Mouse (Mus musculus) heart, postnatal 0 days (tissue): Measurements from ENCODE around the gene Dusp15. TPM values are rescaled to one million over a fixed set of nuclear protein-coding genes. Genes with fewer than 3 reads are reported as not detected.
A peak's percentile ranks its signal among the peaks of the same experiment; 100 is the strongest.

Source experiments
- ATAC-seq: fragments of 200-750 bp; cut with Nextera tagmentation; 2 replicates; pipeline ENCODE4 v1.8.0; 2017; ENCODE audit warnings: low read depth, moderate number of reproducible peaks, moderate library complexity; ENCODE audit not compliant: insufficient read depth
- DNase-seq: peaks from one replicate; pipeline ENCODE4 v3.0.0-alpha.2; 2016; ENCODE audit warnings: low spot score
- H3K27ac ChIP-seq: fragments of 300-500 bp; sonication (generic); 2 replicates; pipeline ENCODE4 v1.5.1; 2014; ENCODE audit warnings: low read depth, mild to moderate bottlenecking
- H3K27me3 ChIP-seq: fragments of 300-500 bp; sonication (generic); 2 replicates; pipeline ENCODE4 v1.6.1; 2014; ENCODE audit warnings: low read length, mixed read lengths; ENCODE audit not compliant: control insufficient read depth, insufficient read depth
- H3K36me3 ChIP-seq: fragments of 300-500 bp; sonication (generic); replicated peaks from 2 replicates; pipeline ENCODE4 v1.6.1; 2014; ENCODE audit warnings: low read length, mixed read lengths; ENCODE audit not compliant: control insufficient read depth, insufficient read depth
- H3K4me1 ChIP-seq: fragments of 300-500 bp; sonication (generic); 2 replicates; pipeline ENCODE4 v1.6.1; 2014; ENCODE audit warnings: antibody characterized with exemption; ENCODE audit not compliant: control insufficient read depth, insufficient read depth
- H3K4me2 ChIP-seq: fragments of 300-500 bp; sonication (generic); 2 replicates; pipeline ENCODE4 v1.6.1; 2014; ENCODE audit warnings: low read depth, mild to moderate bottlenecking, low read length, moderate library complexity
- H3K4me3 ChIP-seq: fragments of 300-500 bp; sonication (generic); 2 replicates; pipeline ENCODE4 v1.5.1; 2014; ENCODE audit warnings: low read depth, low read length
- H3K9ac ChIP-seq: fragments of 300-500 bp; sonication (generic); replicated peaks from 2 replicates; pipeline ENCODE4 v1.6.1; 2014; ENCODE audit warnings: low read depth, low read length, mixed read lengths
- H3K9me3 ChIP-seq: fragments of 300-500 bp; sonication (generic); replicated peaks from 2 replicates; pipeline ENCODE4 v1.6.1; 2016; ENCODE audit warnings: low read length; ENCODE audit not compliant: control insufficient read depth
- CTCF ChIP-seq: IDR thresholded peaks from 2 replicates; pipeline ENCODE4 v1.5.1; 2016; ENCODE audit warnings: antibody characterized with exemption, control low read depth, low read depth
- EP300 ChIP-seq: IDR thresholded peaks from 2 replicates; pipeline ENCODE4 v1.6.1; 2016; ENCODE audit warnings: antibody characterized with exemption, low read depth
- WGBS: fragments of 180-500 bp; shearing (Covaris S2); extraction: QIAGEN DNeasy Blood & Tissue Kit; methylation state at CpG from one replicate; pipeline ENCODE4 v1.1.7; 2014; 5-methylcytosine and 5-hydroxymethylcytosine counted together
- polyA plus RNA-seq: library from polyadenylated mRNA; unstranded; fragments of >200 nt; fragmentation: Nextera tagmentation; extraction: Ambion mirVana; gene quantifications from 2 replicates; pipeline ENCODE4 v1.2.1, GENCODE M21; 2015
- total RNA-seq: library from RNA; depleted of rRNA; stranded (reverse); fragments of >200 nt; gene quantifications from 2 replicates; pipeline ENCODE4 v1.2.3, GENCODE M21; 2014; ENCODE audit warnings: low replicate concordance

Dusp15 gene
- total and polyA plus RNA-seq, 2 experiments from 2014 or later: not detected

DNA sequence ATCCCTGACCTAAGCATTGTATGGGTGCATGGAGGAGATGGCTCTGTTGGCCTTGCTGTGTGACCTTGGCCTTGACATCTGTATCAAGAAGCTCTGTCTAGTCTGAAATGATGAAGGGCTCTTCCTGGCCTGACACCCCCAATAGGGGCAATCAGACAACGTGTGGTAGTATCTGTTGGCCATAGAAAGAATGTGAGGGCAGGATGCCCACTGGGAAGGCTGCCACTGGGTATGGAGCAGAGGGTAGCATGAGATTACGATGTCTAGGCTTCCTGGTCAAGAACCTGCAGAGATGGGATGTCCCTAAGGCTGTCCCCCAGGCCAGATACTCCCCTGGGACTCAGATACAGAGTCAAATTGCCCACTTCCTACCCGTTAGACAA lies 22.5 kb downstream of the Dusp15 start:
- Histone ChIP-seq H3K4me1 (peaks cover 12% of the 10 kb centered on the region), H3K4me3 (no peak overlapping the region), H3K9me3 (no peaks in the 10 kb centered on the region), H3K27ac (peak overlapping the region; percentile 81), H3K9ac (no peak overlapping the region), H3K27me3 (0 out of 2 replicates have a peak, but pooled peaks cover 7% of the 10 kb centered on the region), H3K36me3 (no peaks in the 10 kb centered on the region), H3K4me2 (no peak overlapping the region)
- DNase-seq (no peak), ATAC-seq (no peak)
- WGBS: 50% methylated on average over 3 of the region's 3 CpGs
- TF ChIP-seq CTCF (no peak), EP300 (no peak)

DNA sequence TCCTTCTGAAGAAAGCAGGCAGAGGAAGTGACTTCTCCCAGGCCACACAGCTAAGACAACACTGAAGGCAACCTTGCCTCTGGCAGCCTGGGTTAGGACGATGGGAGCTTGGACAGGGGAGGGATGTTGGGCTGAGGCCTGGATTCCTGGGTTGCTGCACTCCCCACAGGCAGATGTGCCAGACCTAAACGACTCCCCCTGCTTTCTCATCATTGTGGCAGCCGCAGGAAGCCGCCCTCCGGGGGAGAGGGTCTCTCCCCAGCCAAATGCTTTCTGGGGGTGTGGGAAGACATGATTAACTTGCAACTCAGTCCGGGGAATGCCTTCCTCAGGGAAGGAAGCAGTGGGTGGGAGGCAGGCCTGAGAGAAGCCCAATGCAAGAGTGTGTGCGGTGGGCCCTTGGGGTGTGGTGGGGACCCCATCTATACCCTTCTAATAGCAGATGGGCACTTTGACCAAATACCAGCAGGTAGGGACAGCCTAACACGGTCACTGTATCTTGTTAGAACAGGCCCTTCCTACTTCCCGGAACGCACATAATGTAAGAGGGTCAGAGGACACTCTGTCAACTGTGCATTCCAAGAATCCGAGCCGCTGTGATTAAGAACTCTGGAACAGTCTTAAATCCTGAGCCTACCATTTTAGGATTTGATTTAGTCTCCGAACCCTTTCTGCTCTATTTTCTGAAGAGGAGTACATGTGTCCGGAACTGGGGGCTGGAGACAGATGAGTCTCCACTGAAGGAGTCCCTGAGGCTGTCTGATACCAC lies 23.1 kb downstream of the Dusp15 start:
- Histone ChIP-seq H3K27me3 (0 out of 2 replicates have a peak, but pooled peaks cover 7% of the 10 kb centered on the region), H3K36me3 (no peaks in the 10 kb centered on the region), H3K9ac (no peak overlapping the region), H3K4me3 (no peak overlapping the region), H3K9me3 (no peaks in the 10 kb centered on the region), H3K4me1 (peaks cover 12% of the 10 kb centered on the region), H3K27ac (peak overlapping the region; percentile 81), H3K4me2 (no peak overlapping the region)
- 44% methylated on average over 14 of the region's 14 CpGs for WGBS
- TF ChIP-seq CTCF: no peak
- peak; percentile 68; the same call in 1 of the 2 replicates for TF ChIP-seq EP300
- peak; percentile 26 for DNase-seq
- ATAC-seq: peak; percentile 12

DNA sequence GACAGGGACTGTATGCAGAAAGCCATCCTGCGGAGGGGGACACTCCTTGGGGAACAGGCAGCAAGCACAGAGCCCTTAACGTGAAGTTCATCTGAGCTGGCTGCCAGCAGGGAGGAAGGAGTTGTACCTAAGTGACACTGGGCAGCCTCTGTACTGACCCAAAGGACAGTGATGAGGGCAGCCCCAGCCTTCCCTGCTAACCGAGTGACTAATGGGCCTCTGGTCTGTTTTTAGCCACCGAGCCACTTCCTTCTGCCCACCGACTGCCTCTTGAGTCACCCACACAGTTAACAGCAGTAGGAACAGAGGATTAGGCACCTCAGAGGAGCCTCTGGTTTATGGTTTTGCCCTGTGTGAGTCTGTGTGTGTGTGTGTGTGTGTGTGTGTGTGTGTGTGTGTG lies 24.1 kb downstream of the Dusp15 start:
- TF ChIP-seq EP300: no peak
- no peak for TF ChIP-seq CTCF
- Histone ChIP-seq H3K27me3 (0 out of 2 replicates have a peak, but pooled peaks cover 4% of the 10 kb centered on the region), H3K4me3 (no peak overlapping the region), H3K27ac (peak overlapping the region; percentile 81), H3K9me3 (no peaks in the 10 kb centered on the region), H3K4me1 (peaks cover 12% of the 10 kb centered on the region), H3K9ac (no peak overlapping the region), H3K36me3 (no peaks in the 10 kb centered on the region), H3K4me2 (no peak overlapping the region)
- DNase-seq (no peak), ATAC-seq (no peak)
- WGBS: 33% methylated on average over 5 of the region's 5 CpGs

DNA sequence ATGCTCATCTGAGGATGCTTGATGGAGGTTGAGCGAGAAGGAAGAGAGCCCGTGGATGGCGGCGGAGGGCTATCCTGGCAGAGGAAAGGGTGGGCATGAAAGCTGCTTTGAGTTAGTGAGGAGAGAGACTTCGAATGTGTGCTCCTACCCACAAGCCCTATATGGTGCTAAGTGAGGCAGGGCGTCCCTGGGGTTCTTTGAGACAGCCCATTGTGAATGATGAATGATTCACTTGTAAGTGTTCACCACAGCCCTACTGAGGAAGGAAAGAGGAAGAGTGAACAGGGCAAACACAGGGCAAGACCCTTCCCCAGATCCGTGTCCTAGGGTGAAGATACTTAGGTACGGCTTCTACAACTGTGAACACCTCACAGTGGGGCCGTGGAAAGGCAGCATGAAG lies 24.6 kb downstream of the Dusp15 start:
- TF ChIP-seq EP300 (no peak), CTCF (no peak)
- H3K4me2 ChIP-seq: no peak overlapping the region
- WGBS: 78% methylated on average over 9 of the region's 9 CpGs
- no peaks in the 10 kb centered on the region for H3K36me3 ChIP-seq
- H3K4me1 ChIP-seq: peaks cover 12% of the 10 kb centered on the region
- H3K9ac ChIP-seq: no peak overlapping the region
- H3K27me3 ChIP-seq: no peaks in the 10 kb centered on the region
- ATAC-seq (no peak), DNase-seq (no peak)
- H3K4me3 ChIP-seq: no peak overlapping the region
- H3K9me3 ChIP-seq: no peaks in the 10 kb centered on the region
- H3K27ac ChIP-seq: peak overlapping the region; percentile 81

DNA sequence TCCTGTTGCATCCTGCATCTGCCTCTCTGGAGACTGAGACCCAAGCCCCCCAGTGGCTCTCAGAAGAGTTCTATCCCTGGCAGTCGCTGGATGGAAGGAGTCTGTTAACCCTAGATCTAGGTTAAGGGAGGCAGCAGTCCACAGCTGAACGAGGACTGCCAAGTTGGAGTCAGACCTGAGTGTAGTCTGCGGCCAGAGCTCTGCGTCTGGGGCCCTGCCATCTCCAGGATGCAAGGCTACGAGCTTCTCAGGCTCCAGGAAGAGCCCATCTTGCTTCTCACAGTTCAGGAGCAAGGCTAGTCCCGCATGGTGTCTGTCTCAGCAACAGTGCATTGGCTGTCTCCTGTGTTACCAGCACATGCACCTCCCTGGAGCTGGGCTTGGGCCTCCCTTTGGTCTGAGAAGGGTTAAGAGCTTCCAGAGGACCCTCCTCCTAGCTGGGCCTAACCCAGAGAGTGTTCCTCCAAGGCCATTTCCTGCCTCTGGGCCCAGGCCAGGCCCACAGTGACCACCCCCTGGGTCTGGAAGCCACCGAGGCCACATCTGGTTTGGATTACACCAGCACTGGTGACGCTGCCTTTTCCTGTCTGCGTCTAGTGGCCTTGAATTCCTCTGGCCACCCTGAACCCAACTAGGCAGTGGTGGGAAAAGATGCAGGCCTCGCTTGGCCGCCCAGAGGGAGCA lies 26.2 kb downstream of the Dusp15 start:
- ATAC-seq (peak; percentile 71), DNase-seq (peak; percentile 82)
- H3K36me3 ChIP-seq: no peaks in the 10 kb centered on the region
- H3K9me3 ChIP-seq: no peaks in the 10 kb centered on the region
- WGBS: 46% methylated on average over 11 of the region's 11 CpGs
- H3K4me3 ChIP-seq: no peak overlapping the region
- peaks cover 12% of the 10 kb centered on the region for H3K4me1 ChIP-seq
- H3K27me3 ChIP-seq: no peaks in the 10 kb centered on the region
- H3K9ac ChIP-seq: no peak overlapping the region
- no peak overlapping the region for H3K4me2 ChIP-seq
- TF ChIP-seq EP300 (peak; percentile 57; the same call in 1 of the 2 replicates), CTCF (no peak)
- H3K27ac ChIP-seq: peak overlapping the region; percentile 83
